Mouse (Mus musculus) heart, embryonic 10.5 days (tissue): ENCODE results near the gene Pgpep1l. TPM values are rescaled to one million over a fixed set of nuclear protein-coding genes. Genes with fewer than 3 reads are reported as not detected.
"Not testable (repeated sequence)": the region's sequence is repeated elsewhere in the genome, so short reads cannot be mapped to it uniquely, and the experiment has no call there.

Experiments used
- DNase-seq: peaks from one replicate; pipeline ENCODE4 v3.0.0-alpha.2; 2017; ENCODE audit warnings: low spot score
- H3K27ac ChIP-seq: fragments of 300-500 bp; sonication (generic); 2 replicates; pipeline ENCODE4 v1.5.1; 2016; ENCODE audit warnings: mild to moderate bottlenecking
- H3K27me3 ChIP-seq: fragments of 300-500 bp; sonication (generic); 2 replicates; pipeline ENCODE4 v1.6.1; 2016; ENCODE audit warnings: mild to moderate bottlenecking; ENCODE audit not compliant: poor library complexity, insufficient read depth, severe bottlenecking
- H3K36me3 ChIP-seq: fragments of 300-500 bp; sonication (generic); 2 replicates; pipeline ENCODE4 v1.6.1; 2016; ENCODE audit warnings: mild to moderate bottlenecking, moderate library complexity
- H3K4me1 ChIP-seq: fragments of 300-500 bp; sonication (generic); 2 replicates; pipeline ENCODE4 v1.6.1; 2016; ENCODE audit warnings: mild to moderate bottlenecking
- H3K4me3 ChIP-seq: fragments of 300-500 bp; sonication (generic); 2 replicates; pipeline ENCODE4 v1.5.1; 2016; ENCODE audit warnings: mild to moderate bottlenecking, moderate library complexity
- H3K9me3 ChIP-seq: fragments of 300-500 bp; sonication (generic); 2 replicates; pipeline ENCODE4 v1.6.1; 2016; ENCODE audit warnings: mild to moderate bottlenecking, moderate library complexity
- WGBS: fragments of 180-500 bp; shearing (Covaris S2); methylation state at CpG from one replicate; pipeline ENCODE4 v1.1.7; 2016; 5-methylcytosine and 5-hydroxymethylcytosine counted together
- polyA plus RNA-seq: library from polyadenylated mRNA; unstranded; fragments of >200 nt; fragmentation: Nextera tagmentation; extraction: Ambion mirVana; gene quantifications from 2 replicates; pipeline ENCODE4 v1.2.1, GENCODE M21; 2016

The Pgpep1l gene
- polyA plus RNA-seq, 1 experiment from 2014 or later = not detected

GRCm38 (mm10) chr7:68279481-68279880 lies 15.4 kb upstream of the Pgpep1l start:
- no peak overlapping the region for H3K27ac ChIP-seq
- peaks cover 51% of the 10 kb centered on the region for H3K27me3 ChIP-seq
- no peaks in the 10 kb centered on the region for H3K36me3 ChIP-seq
- H3K4me3 ChIP-seq = no peak overlapping the region
- peaks cover 14% of the 10 kb centered on the region for H3K4me1 ChIP-seq
- WGBS = 80% methylated on average over 7 of the region's 7 CpGs
- DNase-seq = no peak
- no peaks in the 10 kb centered on the region for H3K9me3 ChIP-seq

- no peak overlapping the region for H3K27ac ChIP-seq
- H3K9me3 ChIP-seq = no peaks in the 10 kb centered on the region
- H3K36me3 ChIP-seq = no peaks in the 10 kb centered on the region
- DNase-seq = no peak
- peaks cover 56% of the 10 kb centered on the region for H3K27me3 ChIP-seq
- peaks cover 14% of the 10 kb centered on the region for H3K4me1 ChIP-seq
- 61% methylated on average over 6 of the region's 6 CpGs for WGBS
- H3K4me3 ChIP-seq = no peak overlapping the region
Observed at GRCm38 (mm10) chr7:68278908-68279307, 14.9 kb upstream of the Pgpep1l start.

GRCm38 (mm10) chr7:68278385-68278784 lies 14.4 kb upstream of the Pgpep1l start:
- Histone ChIP-seq H3K36me3 (no peaks in the 10 kb centered on the region), H3K27me3 (peaks cover 60% of the 10 kb centered on the region), H3K4me3 (no peak overlapping the region), H3K27ac (no peak overlapping the region), H3K9me3 (no peaks in the 10 kb centered on the region), H3K4me1 (peaks cover 14% of the 10 kb centered on the region)
- WGBS = 93% methylated on average over 6 of the region's 6 CpGs
- DNase-seq = no peak

GRCm38 (mm10) chr7:68277897-68278270 lies 13.9 kb upstream of the Pgpep1l start:
- Histone ChIP-seq H3K4me1 (peaks cover 12% of the 10 kb centered on the region), H3K9me3 (no peaks in the 10 kb centered on the region), H3K27ac (no peak overlapping the region), H3K4me3 (no peak overlapping the region), H3K27me3 (peaks cover 60% of the 10 kb centered on the region), H3K36me3 (no peaks in the 10 kb centered on the region)
- 79% methylated on average over 4 of the region's 4 CpGs for WGBS
- no peak for DNase-seq

- Histone ChIP-seq H3K9me3 (no peaks in the 10 kb centered on the region), H3K27me3 (peaks cover 60% of the 10 kb centered on the region), H3K36me3 (no peaks in the 10 kb centered on the region), H3K27ac (no peak overlapping the region), H3K4me3 (no peak overlapping the region), H3K4me1 (peaks cover 9% of the 10 kb centered on the region)
- 35% methylated on average over 11 of the region's 11 CpGs for WGBS
- DNase-seq = no peak
Observed at GRCm38 (mm10) chr7:68277054-68277896, 13.2 kb upstream of the Pgpep1l start.

- no peak for DNase-seq
- WGBS = 3% methylated on average over 36 of the region's 36 CpGs
- peak overlapping the region; percentile 78 for H3K27ac ChIP-seq
Observed at GRCm38 (mm10) chr7:68275838-68276731, 12.1 kb upstream of the Pgpep1l start.

GRCm38 (mm10) chr7:68275445-68275837 lies 11.4 kb upstream of the Pgpep1l start:
- H3K36me3 ChIP-seq, H3K9me3 ChIP-seq, DNase-seq, H3K4me1 ChIP-seq: not testable (repeated sequence)
- WGBS = 39% methylated on average over 9 of the region's 9 CpGs
- Histone ChIP-seq H3K27me3 (peaks cover 60% of the 10 kb centered on the region), H3K4me3 (peak overlapping the region; percentile 64), H3K27ac (peak overlapping the region; percentile 78; the same call in 1 of the 2 replicates)

More at GRCm38 (mm10) chr7:68275838-68276731, 12.1 kb upstream of the Pgpep1l start:
- Histone ChIP-seq H3K4me1 (peaks cover 9% of the 10 kb centered on the region), H3K4me3 (peak overlapping the region; percentile 64), H3K27me3 (peaks cover 60% of the 10 kb centered on the region), H3K9me3 (no peaks in the 10 kb centered on the region), H3K36me3 (no peaks in the 10 kb centered on the region)

GRCm38 (mm10) chr7:68274951-68275350 lies 10.9 kb upstream of the Pgpep1l start:
- Histone ChIP-seq H3K4me3 (no peak overlapping the region), H3K27me3 (peaks cover 59% of the 10 kb centered on the region), H3K4me1 (peaks cover 9% of the 10 kb centered on the region), H3K27ac (no peak overlapping the region), H3K9me3 (no peaks in the 10 kb centered on the region), H3K36me3 (no peaks in the 10 kb centered on the region)
- 66% methylated on average over 9 of the region's 9 CpGs for WGBS
- DNase-seq = no peak

- no peak overlapping the region for H3K27ac ChIP-seq
- no peak overlapping the region for H3K4me3 ChIP-seq
- H3K27me3 ChIP-seq = peaks cover 52% of the 10 kb centered on the region
- DNase-seq = no peak
- no peaks in the 10 kb centered on the region for H3K9me3 ChIP-seq
- H3K36me3 ChIP-seq = no peaks in the 10 kb centered on the region
- H3K4me1 ChIP-seq = peaks cover 9% of the 10 kb centered on the region
- WGBS = 60% methylated on average over 2 of the region's 2 CpGs
Observed at GRCm38 (mm10) chr7:68274218-68274617, 10.2 kb upstream of the Pgpep1l start.

- DNase-seq = no peak
- Histone ChIP-seq H3K27ac (no peak within 1 kb of the TSS), H3K9me3 (no peaks in the 10 kb centered on the region), H3K4me3 (no peak within 1 kb of the TSS), H3K4me1 (peaks cover 9% of the 10 kb centered on the region), H3K27me3 (peaks cover 45% of the 10 kb centered on the region), H3K36me3 (no peaks in the 10 kb centered on the region)
Observed at GRCm38 (mm10) chr7:68273515-68273914, 9.5 kb upstream of the Pgpep1l start, which contains the start of gene Fam169b. Gene Fam169b, plus strand, starts transcription at chr7:68273839.

- H3K36me3 ChIP-seq = no peaks in the 10 kb centered on the region
- no peak overlapping the region for H3K27ac ChIP-seq
- WGBS = 86% methylated on average over 10 of the region's 10 CpGs
- H3K9me3 ChIP-seq = no peaks in the 10 kb centered on the region
- H3K4me3 ChIP-seq = no peak overlapping the region
- DNase-seq = no peak
- peaks cover 37% of the 10 kb centered on the region for H3K27me3 ChIP-seq
- peaks cover 9% of the 10 kb centered on the region for H3K4me1 ChIP-seq
Observed at GRCm38 (mm10) chr7:68272607-68273006, 8.6 kb upstream of the Pgpep1l start.

- 85% methylated on average over 6 of the region's 6 CpGs for WGBS
- H3K36me3 ChIP-seq = no peaks in the 10 kb centered on the region
Observed at GRCm38 (mm10) chr7:68271816-68272215, 7.8 kb upstream of the Pgpep1l start.

GRCm38 (mm10) chr7:68270551-68270950 lies 6.5 kb upstream of the Pgpep1l start:
- 62% methylated on average over 4 of the region's 4 CpGs for WGBS
- H3K9me3 ChIP-seq = no peaks in the 10 kb centered on the region
- no peak for DNase-seq
- H3K27me3 ChIP-seq = peaks cover 22% of the 10 kb centered on the region
- H3K27ac ChIP-seq = no peak overlapping the region
- no peaks in the 10 kb centered on the region for H3K36me3 ChIP-seq
- H3K4me3 ChIP-seq = no peak overlapping the region
- H3K4me1 ChIP-seq = no peaks in the 10 kb centered on the region; the same call in 1 of the 2 replicates

More at GRCm38 (mm10) chr7:68271816-68272215, 7.8 kb upstream of the Pgpep1l start:
- peaks cover 30% of the 10 kb centered on the region for H3K27me3 ChIP-seq
- H3K4me1 ChIP-seq = peaks cover 9% of the 10 kb centered on the region
- no peak overlapping the region for H3K27ac ChIP-seq
- no peak for DNase-seq
- no peak overlapping the region for H3K4me3 ChIP-seq
- no peaks in the 10 kb centered on the region for H3K9me3 ChIP-seq
